Mouse (Mus musculus): ENCODE measurements at regions not wholly inside any gene's neighbourhood (a gene's known extent, or its start where the extent isn't known, plus 50 kb on each side); places are given as distances from the start of the nearest gene placed in this dataset.
A peak's percentile ranks its signal among the peaks of the same experiment; 100 is the strongest.

GRCm38 (mm10) chr10:37203709-37204108 lies 65.0 kb upstream of the Marcks start:
- TF ChIP-seq POLR2A (IDR thresholded peaks at IDR 0.05; ENCODE audit: insufficient read depth, low read depth, low read length) (no peak), CTCF (IDR thresholded peaks at IDR 0.05) (no peak), EP300 (IDR thresholded peaks at IDR 0.05; ENCODE audit: insufficient read depth, low read depth, low read length) (no peak)
- Histone ChIP-seq H3K4me1 (ENCODE audit: control insufficient read depth, insufficient read depth, low read length) (no peaks in the 10 kb centered on the region), H3K27me3 (ENCODE audit: control insufficient read depth, insufficient read depth, low read length) (no peaks in the 10 kb centered on the region), H3K9ac (ENCODE audit: low read depth, low read length) (no peak overlapping the region), H3K4me3 (no peak overlapping the region), H3K27ac (no peak overlapping the region), H3K36me3 (ENCODE audit: control insufficient read depth, insufficient read depth, low read length) (no peaks in the 10 kb centered on the region), H3K79me2 (replicated peaks; ENCODE audit: control insufficient read depth, insufficient read depth, low read length) (no peaks in the 10 kb centered on the region)
- 98% methylated on average over 1 of the region's 1 CpGs for WGBS
- no peak for DNase-seq
- intact Hi-C loops (cut with DNase I): no loop called here

GRCm38 (mm10) chr10:37194798-37195453 lies 56.2 kb upstream of the Marcks start:
- peak overlapping the region; percentile 70 for H3K27ac ChIP-seq
- peak; percentile 24 to 32 for DNase-seq
- 84% methylated on average over 13 of the region's 13 CpGs for WGBS

GRCm38 (mm10) chr10:37194131-37194797 lies 55.5 kb upstream of the Marcks start:
- 46% methylated on average over 15 of the region's 15 CpGs for WGBS
- peak; percentile 72 to 80 for DNase-seq
- H3K4me1 ChIP-seq (ENCODE audit: control insufficient read depth, insufficient read depth, low read length): no peaks in the 10 kb centered on the region; the same call in 1 of the 2 replicates
- H3K36me3 ChIP-seq (ENCODE audit: control insufficient read depth, insufficient read depth, low read length): no peaks in the 10 kb centered on the region
- H3K79me2 ChIP-seq (replicated peaks; ENCODE audit: control insufficient read depth, insufficient read depth, low read length): no peaks in the 10 kb centered on the region
- peak overlapping the region; percentile 70 for H3K27ac ChIP-seq
- H3K27me3 ChIP-seq (ENCODE audit: control insufficient read depth, insufficient read depth, low read length): no peaks in the 10 kb centered on the region
- no peak overlapping the region for H3K4me3 ChIP-seq
- H3K9ac ChIP-seq (ENCODE audit: low read depth, low read length): no peak overlapping the region
- intact Hi-C loops (cut with DNase I): loop anchor here (5.0 kb wide), 1 partner anchor 52 kb away; no protein-coding TSS in a partner anchor
- TF ChIP-seq POLR2A (IDR thresholded peaks at IDR 0.05; ENCODE audit: insufficient read depth, low read depth, low read length): no peak
- TF ChIP-seq EP300 (IDR thresholded peaks at IDR 0.05; ENCODE audit: insufficient read depth, low read depth, low read length): no peak
- TF ChIP-seq CTCF (IDR thresholded peaks at IDR 0.05): no peak

More at GRCm38 (mm10) chr10:37194798-37195453, 56.2 kb upstream of the Marcks start:
- intact Hi-C loops (cut with DNase I): loop anchor here (5.0 kb wide), 1 partner anchor 53 kb away; no protein-coding TSS in a partner anchor
- Histone ChIP-seq H3K4me1 (ENCODE audit: control insufficient read depth, insufficient read depth, low read length) (no peaks in the 10 kb centered on the region; the same call in 1 of the 2 replicates), H3K9ac (ENCODE audit: low read depth, low read length) (no peak overlapping the region), H3K4me3 (no peak overlapping the region), H3K36me3 (ENCODE audit: control insufficient read depth, insufficient read depth, low read length) (no peaks in the 10 kb centered on the region), H3K79me2 (replicated peaks; ENCODE audit: control insufficient read depth, insufficient read depth, low read length) (no peaks in the 10 kb centered on the region), H3K27me3 (ENCODE audit: control insufficient read depth, insufficient read depth, low read length) (no peaks in the 10 kb centered on the region)
- TF ChIP-seq EP300 (IDR thresholded peaks at IDR 0.05; ENCODE audit: insufficient read depth, low read depth, low read length): no peak
- no peak for TF ChIP-seq CTCF (IDR thresholded peaks at IDR 0.05)
- TF ChIP-seq POLR2A (IDR thresholded peaks at IDR 0.05; ENCODE audit: insufficient read depth, low read depth, low read length): no peak

- no peak overlapping the region for H3K9ac ChIP-seq (ENCODE audit: low read depth, low read length)
- H3K36me3 ChIP-seq (ENCODE audit: control insufficient read depth, insufficient read depth, low read length): no peaks in the 10 kb centered on the region
- TF ChIP-seq EP300 (IDR thresholded peaks at IDR 0.05; ENCODE audit: insufficient read depth, low read depth, low read length): no peak
- TF ChIP-seq CTCF (IDR thresholded peaks at IDR 0.05): no peak
- TF ChIP-seq POLR2A (IDR thresholded peaks at IDR 0.05; ENCODE audit: insufficient read depth, low read depth, low read length): no peak
- DNase-seq: no peak
- WGBS: 54% methylated on average over 2 of the region's 2 CpGs
- intact Hi-C loops (cut with DNase I): loop anchor here (5.0 kb wide), 1 partner anchor 50 kb away; no protein-coding TSS in a partner anchor
- H3K79me2 ChIP-seq (replicated peaks; ENCODE audit: control insufficient read depth, insufficient read depth, low read length): no peaks in the 10 kb centered on the region
- H3K4me1 ChIP-seq (ENCODE audit: control insufficient read depth, insufficient read depth, low read length): no peaks in the 10 kb centered on the region; the same call in 1 of the 2 replicates
- no peaks in the 10 kb centered on the region for H3K27me3 ChIP-seq (ENCODE audit: control insufficient read depth, insufficient read depth, low read length)
- H3K4me3 ChIP-seq: no peak overlapping the region
- no peak overlapping the region for H3K27ac ChIP-seq
Measured at GRCm38 (mm10) chr10:37192661-37193060, 53.9 kb upstream of the Marcks start.

GRCm38 (mm10) chr10:37190092-37190491 lies 51.4 kb upstream of the Marcks start:
- 60% methylated on average over 6 of the region's 6 CpGs for WGBS

More at GRCm38 (mm10) chr10:37190092-37190491, 51.4 kb upstream of the Marcks start:
- intact Hi-C loops (cut with DNase I): loop anchor here (5.0 kb wide), 1 partner anchor 48 kb away; no protein-coding TSS in a partner anchor
- Histone ChIP-seq H3K27me3 (ENCODE audit: control insufficient read depth, insufficient read depth, low read length) (no peaks in the 10 kb centered on the region), H3K27ac (no peak overlapping the region), H3K79me2 (replicated peaks; ENCODE audit: control insufficient read depth, insufficient read depth, low read length) (no peaks in the 10 kb centered on the region), H3K4me3 (no peak overlapping the region), H3K4me1 (ENCODE audit: control insufficient read depth, insufficient read depth, low read length) (no peaks in the 10 kb centered on the region; the same call in 1 of the 2 replicates), H3K36me3 (ENCODE audit: control insufficient read depth, insufficient read depth, low read length) (no peaks in the 10 kb centered on the region), H3K9ac (ENCODE audit: low read depth, low read length) (no peak overlapping the region)
- TF ChIP-seq EP300 (IDR thresholded peaks at IDR 0.05; ENCODE audit: insufficient read depth, low read depth, low read length) (no peak), POLR2A (IDR thresholded peaks at IDR 0.05; ENCODE audit: insufficient read depth, low read depth, low read length) (no peak), CTCF (IDR thresholded peaks at IDR 0.05) (no peak)
- peak in 1 of 2 experiments; percentile 27 for DNase-seq

Small RNAs in the stretch of these regions (microRNA-seq; reads per million reads assigned to microRNA genes)
- 0 reads per million in 2 experiments for gene Gm24710
